Mouse (Mus musculus): ENCODE measurements at regions not wholly inside any gene's neighbourhood (a gene's known extent, or its start where the extent isn't known, plus 50 kb on each side); places are given as distances from the start of the nearest gene placed in this dataset.

- no peak for DNase-seq
Observed at GRCm38 (mm10) chr12:68879425-68879824, 279.6 kb downstream of the Rps29 start.

GRCm38 (mm10) chr12:68871259-68871658 lies 287.7 kb downstream of the Rps29 start:
- no peak for DNase-seq

GRCm38 (mm10) chr12:68862991-68863356 lies 296.0 kb downstream of the Rps29 start:
- no peak for DNase-seq

GRCm38 (mm10) chr12:68862313-68862990 lies 296.5 kb downstream of the Rps29 start:
- DNase-seq, result peak in 1 of 2 experiments; percentile 34

- no peak for DNase-seq
Observed at GRCm38 (mm10) chr12:68860332-68860731, 298.7 kb downstream of the Rps29 start.

- no peak for DNase-seq
Observed at GRCm38 (mm10) chr12:68849616-68850140, 309.3 kb downstream of the Rps29 start.

GRCm38 (mm10) chr12:68840815-68841214 lies 318.2 kb downstream of the Rps29 start:
- DNase-seq, result no peak

GRCm38 (mm10) chr12:68840156-68840555 lies 318.8 kb downstream of the Rps29 start:
- no peak for DNase-seq

GRCm38 (mm10) chr12:68836023-68836422 lies 323.0 kb downstream of the Rps29 start:
- no peak for DNase-seq

GRCm38 (mm10) chr12:68833914-68834313 lies 325.1 kb downstream of the Rps29 start:
- DNase-seq, result no peak

GRCm38 (mm10) chr12:68829404-68829803 lies 329.6 kb downstream of the Rps29 start:
- DNase-seq, result no peak

GRCm38 (mm10) chr12:68827549-68828249 lies 331.3 kb downstream of the Rps29 start:
- no peak for DNase-seq

GRCm38 (mm10) chr12:68794396-68794795 lies 364.6 kb downstream of the Rps29 start:
- no peak for DNase-seq

GRCm38 (mm10) chr12:68783636-68784035 lies 375.4 kb downstream of the Rps29 start:
- no peak for DNase-seq

- no peak for DNase-seq
Observed at GRCm38 (mm10) chr12:68775503-68775902, 383.5 kb downstream of the Rps29 start.

GRCm38 (mm10) chr12:68774800-68775199 lies 384.2 kb downstream of the Rps29 start:
- DNase-seq, result peak; percentile 2 to 4

GRCm38 (mm10) chr12:68758263-68759020 lies 400.5 kb downstream of the Rps29 start:
- peak in 1 of 2 experiments; percentile 6 for DNase-seq

- DNase-seq, result no peak
Observed at GRCm38 (mm10) chr12:68728882-68729281, 430.1 kb downstream of the Rps29 start.

- no peak for DNase-seq
Observed at GRCm38 (mm10) chr12:68718946-68719345, 440.0 kb downstream of the Rps29 start.

- no peak for DNase-seq
Observed at GRCm38 (mm10) chr12:68694275-68695267, 464.4 kb downstream of the Rps29 start.

GRCm38 (mm10) chr12:68688262-68688661 lies 470.7 kb downstream of the Rps29 start:
- DNase-seq, result no peak

GRCm38 (mm10) chr12:68683897-68684296 lies 475.1 kb downstream of the Rps29 start:
- DNase-seq, result no peak
